Mouse (Mus musculus) liver, adult (tissue): ENCODE results near the gene Srpk3.

Experiments used
- GATA4 ChIP-seq: IDR thresholded peaks from 2 replicates; pipeline ENCODE4 v1.6.1; 2014; ENCODE audit warnings: mild to moderate bottlenecking, low read length; ENCODE audit not compliant: insufficient replicate concordance

The Srpk3 gene

DNA sequence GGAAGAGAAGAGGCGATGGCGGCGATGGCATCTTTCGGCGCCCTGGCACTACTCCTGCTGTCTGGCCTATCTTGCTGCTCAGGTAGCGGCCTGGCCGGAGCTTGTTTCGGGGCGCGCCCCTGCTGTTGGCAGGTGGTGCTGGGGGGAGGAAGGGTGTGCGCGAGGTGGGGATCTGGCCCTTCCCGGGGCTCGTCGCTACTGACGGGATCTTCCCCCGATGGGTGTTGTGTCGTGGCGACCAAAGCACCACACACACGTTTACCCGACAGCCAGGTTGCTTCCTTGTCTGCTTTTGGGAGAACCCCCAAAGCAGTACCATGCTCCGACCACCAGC lies 13.0 kb downstream of the Srpk3 start:
- TF ChIP-seq GATA4, result no peak

DNA sequence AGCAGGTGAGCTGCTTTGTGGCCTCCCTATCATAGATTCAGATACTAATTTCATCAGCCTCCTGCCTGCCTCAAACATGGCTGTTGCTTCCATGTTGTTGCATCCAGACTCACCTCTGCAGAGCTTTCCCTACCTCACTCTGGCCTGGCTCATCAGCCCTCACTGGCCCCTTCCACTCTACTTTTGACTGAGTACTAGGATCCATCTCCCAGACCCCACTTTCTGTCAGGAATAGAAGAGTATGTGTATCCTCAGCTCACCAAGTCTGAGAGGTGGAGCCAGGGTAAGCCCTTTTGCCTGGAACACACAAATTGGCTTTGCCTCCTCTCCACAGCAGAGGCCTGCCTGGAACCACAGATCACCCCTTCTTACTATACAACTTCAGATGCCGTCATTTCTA lies 14.3 kb downstream of the Srpk3 start:
- no peak for TF ChIP-seq GATA4

DNA sequence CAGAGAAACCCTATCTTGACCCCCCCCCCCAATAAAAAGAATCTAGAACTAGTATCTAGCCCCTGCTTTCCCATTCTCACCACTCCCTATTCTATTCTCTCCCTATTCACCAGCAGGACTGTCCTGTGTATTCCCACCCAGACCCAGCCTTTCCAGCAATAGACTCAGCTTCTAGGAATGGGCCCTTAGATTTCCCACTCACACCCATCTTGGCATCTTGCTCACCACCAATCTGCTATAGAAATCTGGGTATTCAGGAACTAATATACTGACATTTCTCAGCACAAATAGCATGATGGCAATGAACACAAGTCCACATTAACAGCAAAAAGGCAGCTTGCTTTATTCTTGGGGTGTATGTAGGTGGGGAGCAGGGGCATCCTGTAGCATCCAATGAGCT lies 18.8 kb downstream of the Srpk3 start:
- no peak for TF ChIP-seq GATA4

DNA sequence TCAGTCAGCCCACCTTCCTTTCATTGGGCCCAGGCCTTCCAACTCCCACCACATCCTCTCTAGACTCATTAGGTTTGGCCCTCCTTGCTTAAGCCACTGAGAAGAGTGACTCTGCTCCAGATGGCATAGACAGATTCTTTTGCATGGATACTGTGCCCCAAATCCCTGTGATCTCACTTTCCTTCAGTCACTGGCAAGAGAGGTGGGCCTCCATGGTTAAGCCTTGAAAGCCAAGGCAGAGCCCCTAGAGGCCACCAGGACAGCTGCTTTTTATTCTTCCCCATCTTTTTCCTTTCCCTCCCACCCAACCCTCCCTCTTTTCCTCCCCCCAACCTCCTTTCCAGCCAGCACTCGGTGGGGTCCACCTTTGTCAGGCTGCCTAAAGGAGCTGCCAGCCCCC lies 19.3 kb downstream of the Srpk3 start:
- no peak for TF ChIP-seq GATA4

DNA sequence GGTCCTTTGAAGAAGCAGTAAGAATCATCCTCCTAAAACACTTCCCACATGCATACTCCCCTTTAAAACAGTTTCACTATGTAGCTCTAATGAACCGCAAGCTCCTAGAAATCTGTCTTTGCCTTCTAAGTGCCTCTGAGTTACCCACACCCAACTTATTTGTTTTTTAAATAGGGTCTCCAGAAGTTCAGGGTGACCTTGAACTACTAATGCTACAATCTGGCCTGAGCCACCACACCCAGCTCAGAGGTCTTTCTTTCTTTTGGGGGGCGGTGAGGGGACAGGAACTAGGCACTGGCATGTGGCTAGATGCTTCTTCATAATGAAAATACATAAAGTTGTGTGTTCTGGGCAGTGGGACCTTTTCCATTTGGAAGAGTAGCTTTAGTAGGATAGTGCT lies 23.3 kb downstream of the Srpk3 start:
- TF ChIP-seq GATA4, result no peak

DNA sequence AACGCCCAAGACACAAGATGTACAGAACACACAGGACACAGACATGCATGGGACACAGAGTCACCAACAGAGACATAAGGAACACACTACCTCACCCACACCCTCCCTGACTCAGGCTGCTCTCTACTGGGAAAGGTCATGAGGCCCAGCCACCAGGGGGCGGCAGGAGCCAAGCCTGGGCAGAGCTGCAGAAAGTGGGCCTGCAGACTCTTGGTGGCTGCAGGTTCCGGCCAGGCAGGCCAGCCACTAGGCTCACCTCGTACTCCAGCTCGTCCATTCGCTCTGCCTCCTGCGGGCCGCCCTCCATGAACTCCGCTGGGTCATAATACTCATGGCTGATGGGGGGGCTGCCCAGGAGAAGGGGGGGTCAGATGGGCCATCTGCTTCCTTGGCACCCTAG lies 24.3 kb downstream of the Srpk3 start:
- no peak for TF ChIP-seq GATA4

DNA sequence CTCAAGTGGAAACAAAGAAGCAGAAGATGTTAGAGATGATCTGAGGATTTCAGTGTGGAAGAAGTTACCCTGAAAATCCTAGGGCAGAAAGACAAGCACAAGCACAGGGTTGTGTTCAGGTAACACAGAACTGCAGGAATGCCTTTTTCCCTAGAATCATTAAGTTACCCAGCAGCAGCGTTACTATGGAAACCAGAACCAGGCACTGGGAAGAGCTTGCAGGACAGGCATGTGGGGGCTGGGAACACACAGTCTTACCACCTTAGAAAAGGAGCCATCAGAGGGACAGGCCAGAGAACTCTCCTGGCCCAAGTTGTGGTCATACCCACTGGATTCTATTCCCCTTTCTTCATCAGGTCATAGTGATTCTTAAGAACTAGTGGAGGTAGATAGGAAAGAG lies 31.6 kb downstream of the Srpk3 start:
- no peak for TF ChIP-seq GATA4

DNA sequence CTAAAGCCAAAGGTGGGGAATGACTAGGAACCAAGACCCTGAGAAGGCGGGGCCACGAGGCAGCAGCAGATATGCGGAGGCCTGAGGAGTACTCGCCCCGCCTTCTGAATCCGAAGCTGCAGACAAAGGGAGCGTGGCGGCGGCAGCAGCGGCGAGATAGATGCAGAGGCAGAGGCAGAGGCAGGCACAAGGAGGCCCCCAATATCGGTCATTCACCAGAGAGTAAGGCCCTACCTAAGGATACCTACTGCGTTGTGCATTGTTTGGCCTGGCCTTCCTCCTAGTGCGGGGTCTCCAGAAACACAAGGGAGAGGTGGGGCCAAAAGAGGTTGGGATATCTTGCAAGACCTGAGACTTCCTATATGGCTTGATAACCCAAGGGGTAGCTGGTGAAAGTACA lies 40.9 kb downstream of the Srpk3 start:
- TF ChIP-seq GATA4, result no peak

DNA sequence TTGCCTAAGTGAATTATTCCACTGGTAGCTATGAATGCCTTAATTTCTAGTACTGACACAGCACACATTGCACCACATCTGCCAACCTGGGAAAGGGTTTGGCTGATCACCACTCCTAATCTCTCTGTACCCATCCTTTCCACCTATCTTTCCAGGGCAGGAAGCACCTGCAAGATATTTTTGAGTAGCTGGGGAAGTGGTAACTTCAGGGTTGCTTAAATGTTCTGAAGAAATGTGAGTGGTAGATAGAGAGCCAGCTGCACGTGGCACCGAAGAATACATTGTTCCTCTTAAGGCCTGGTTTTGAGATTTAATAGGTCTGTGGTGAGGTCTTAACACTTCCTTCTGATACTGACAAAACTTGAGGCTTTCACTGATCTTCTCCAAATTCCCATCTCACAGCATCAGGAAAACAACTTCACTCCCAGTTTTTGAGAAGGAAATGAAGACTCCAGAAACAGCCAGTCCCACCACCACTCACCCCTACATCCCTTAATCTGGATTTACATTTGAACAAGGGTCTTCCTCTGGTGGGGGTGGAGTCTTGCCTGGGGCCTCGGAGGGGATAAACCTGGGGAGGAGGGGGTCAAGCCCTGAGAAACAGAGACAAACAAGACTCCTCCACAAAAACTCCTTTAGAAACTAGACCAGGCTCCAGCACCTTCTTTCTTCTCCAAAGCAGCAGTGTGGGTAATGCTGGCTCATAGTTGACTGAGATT lies 42.5 kb downstream of the Srpk3 start:
- TF ChIP-seq GATA4, result no peak

DNA sequence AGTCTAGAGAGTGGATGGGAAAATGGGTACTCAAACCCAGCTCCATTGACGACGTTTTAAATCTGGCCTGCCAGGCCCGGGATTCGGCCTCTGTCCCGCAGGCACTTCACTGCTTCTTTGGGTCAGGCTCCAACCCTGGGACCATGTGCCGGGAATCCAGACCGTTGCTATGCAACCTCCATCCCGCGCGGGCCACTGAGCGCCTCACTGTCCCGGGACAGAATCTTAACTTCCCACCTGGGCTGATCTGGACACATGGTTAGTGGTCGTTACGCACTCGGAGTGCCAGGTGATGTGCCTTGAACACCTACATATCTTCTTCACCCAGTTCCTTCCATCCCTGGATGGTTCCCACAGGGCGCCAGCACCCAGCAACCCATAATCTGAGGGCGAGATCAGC lies 49.5 kb downstream of the Srpk3 start:
- TF ChIP-seq GATA4, result no peak

DNA sequence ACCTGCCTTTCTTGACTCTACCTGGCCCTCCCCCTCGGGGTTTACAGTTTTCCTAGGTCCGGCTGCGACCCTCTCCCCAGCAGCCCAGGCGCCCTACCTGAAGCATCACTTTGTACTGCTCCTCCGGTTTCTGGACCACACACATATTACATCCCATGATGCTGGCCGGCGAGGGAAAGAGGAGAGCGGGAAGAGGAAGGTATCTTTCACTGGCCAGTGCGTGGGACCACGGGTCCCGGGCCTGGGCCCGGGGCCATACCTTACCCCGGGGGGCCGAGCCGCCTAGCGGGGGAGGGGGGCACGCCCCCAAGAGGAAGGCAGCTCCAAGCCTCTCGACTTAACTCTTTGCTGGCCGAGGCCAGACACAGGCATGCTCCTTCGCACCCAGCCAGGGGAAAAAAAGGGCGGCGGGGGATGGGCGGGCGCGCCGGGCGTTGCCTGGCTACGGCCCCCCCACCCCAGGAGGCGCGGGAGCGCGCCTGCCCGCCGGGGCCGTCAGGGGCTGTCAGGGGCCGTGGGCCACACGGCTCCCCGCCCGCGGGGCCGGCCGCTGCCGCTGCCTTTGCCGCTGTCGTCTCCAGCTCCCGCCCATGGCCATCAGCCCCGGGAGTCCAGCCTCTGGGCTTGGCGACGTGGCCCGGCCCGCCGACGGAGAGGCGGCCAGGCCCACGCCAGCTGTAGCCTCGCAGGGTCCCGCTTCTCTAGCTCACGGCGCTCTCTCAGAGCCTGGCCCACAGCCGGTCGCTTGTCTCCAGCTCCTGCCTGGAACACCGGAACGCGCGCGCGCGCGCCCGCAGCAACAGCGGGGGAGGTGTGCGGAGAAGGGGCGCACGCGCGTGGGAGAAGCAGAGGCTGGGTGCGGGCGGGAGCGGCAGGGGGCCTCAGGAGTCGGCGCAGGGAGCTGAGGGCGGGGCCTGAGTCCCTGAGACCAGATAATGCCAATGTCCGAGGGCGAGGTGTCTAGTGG lies 50.3 kb downstream of the Srpk3 start, which contains the start of gene Pdzd4:
TSS of gene Pdzd4 (minus strand) at position 785 of the 967 bp plus-strand sequence.
- no peak for TF ChIP-seq GATA4
